Mouse (Mus musculus) T-helper 2 cell (primary cell): Measurements from ENCODE around the gene Olfr996.
"Not testable (repeated sequence)": the region's sequence is repeated elsewhere in the genome, so short reads cannot be mapped to it uniquely, and the experiment has no call there.

Source experiments
- in situ Hi-C: fragments of 300-600 bp; cut with MboI, MseI; formaldehyde crosslinking; loops from one replicate; pipeline ENCODE4 v1.15.1; 2025; ENCODE audit warnings: high pct_unique_total_duplicates

The Olfr996 gene

GRCm38 (mm10) chr2:85578915-85579314 lies at the start of gene Olfr996:
Gene Olfr996, plus strand, starts transcription at chr2:85579215.
- in situ Hi-C loops, result no loop called here

GRCm38 (mm10) chr2:85532082-85532778 lies 46.8 kb upstream of the Olfr996 start:
- in situ Hi-C loops, result no loop called here

- in situ Hi-C loops, result no loop called here
These were observed 45.1 kb upstream of the Olfr996 start for GRCm38 (mm10) chr2:85533934-85534333.

GRCm38 (mm10) chr2:85554806-85555205 lies 24.2 kb upstream of the Olfr996 start:
- in situ Hi-C loops, result no loop called here

- in situ Hi-C loops, result loop anchor here (5.0 kb wide), 1 partner anchor 428 kb away; no protein-coding TSS in a partner anchor
These were observed 18.8 kb upstream of the Olfr996 start for GRCm38 (mm10) chr2:85560226-85560625.

- in situ Hi-C loops, result loop anchor here (5.0 kb wide), 1 partner anchor 429 kb away; no protein-coding TSS in a partner anchor
These were observed 17.8 kb upstream of the Olfr996 start for GRCm38 (mm10) chr2:85561187-85561586.

GRCm38 (mm10) chr2:85588648-85589047 lies 9.6 kb downstream of the Olfr996 start, which contains the start of gene Olfr998:
Gene Olfr998, plus strand, starts transcription at chr2:85588948.
- in situ Hi-C loops, result not testable (repeated sequence)

GRCm38 (mm10) chr2:85611803-85612202 lies 32.8 kb downstream of the Olfr996 start, which contains the start of gene Olfr1000:
Gene Olfr1000, minus strand, starts transcription at chr2:85611903.
- in situ Hi-C loops, result no loop called here
